Comparison of ENCODE assay signal across 12 mouse cellular contexts in genomic region chr12:12063910-12064309, GRCm38 (mm10).
DNase-seq lines count a peak whose midpoint lies in the region; ATAC-seq lines count a peak whose summit lies in the region.
"Had no signal": no experiment of that assay in that cellular context is flagged by ENCODE, and none has a peak within 500 bp of the region (broad histone marks: within the 10 kb centered on the region; RNA-seq: fewer than 3 reads in every experiment).

No protein-coding gene starts in this region.

- DNase-seq in forebrain, embryonic 11.5 days (ENCODE audit: low spot score) = no peak
- DNase-seq in neural tube, embryonic 10.5 days (ENCODE audit: extremely low spot score, low spot score) = no peak
- peak; percentile 12 to 30 for DNase-seq in left cerebral cortex, postnatal 14 days (ENCODE audit: low spot score in 2 of 2)
- peak; percentile 3 for DNase-seq in right cerebral cortex, postnatal 4 days
- no peak for DNase-seq in testis, postnatal 10 days (ENCODE audit: low spot score)
- DNase-seq in thymus, postnatal 4 days = no peak
- DNase-seq: B cell, adult 2 months; kidney, postnatal 25 days; lung, postnatal 14 days; thymus, postnatal 14 days had no signal

- intact Hi-C loops in left cerebral cortex, postnatal 14 days (cut with DNase I) = no loop called here

- no peaks in the 10 kb centered on the region for H3K9me3 ChIP-seq in forebrain, embryonic 15.5 days
- no peaks in the 10 kb centered on the region for H3K9me3 ChIP-seq in forebrain, embryonic 11.5 days (ENCODE audit: control insufficient read depth, low read length)
- H3K9me3 ChIP-seq in neural tube, embryonic 12.5 days = no peaks in the 10 kb centered on the region

- WGBS in forebrain, embryonic 15.5 days = 77% methylated on average over 1 of the region's 1 CpGs
- WGBS in forebrain, embryonic 11.5 days = 83% methylated on average over 1 of the region's 1 CpGs
- WGBS in neural tube, embryonic 12.5 days = 46% methylated on average over 1 of the region's 1 CpGs

- no peaks in the 10 kb centered on the region for H3K36me3 ChIP-seq in forebrain, embryonic 15.5 days
- no peaks in the 10 kb centered on the region for H3K36me3 ChIP-seq in forebrain, embryonic 11.5 days (ENCODE audit: control insufficient read depth, insufficient read depth, low read length)
- no peaks in the 10 kb centered on the region for H3K36me3 ChIP-seq in neural tube, embryonic 12.5 days

- H3K4me2 ChIP-seq in forebrain, embryonic 15.5 days (replicated peaks) = no peak overlapping the region
- no peak overlapping the region for H3K4me2 ChIP-seq in forebrain, embryonic 11.5 days (ENCODE audit: low read depth, low read length, severe bottlenecking)
- no peak overlapping the region for H3K4me2 ChIP-seq in neural tube, embryonic 12.5 days (replicated peaks)

- no peaks in the 10 kb centered on the region for H3K27me3 ChIP-seq in forebrain, embryonic 15.5 days
- no peaks in the 10 kb centered on the region for H3K27me3 ChIP-seq in forebrain, embryonic 11.5 days (ENCODE audit: control insufficient read depth, insufficient read depth, low read length)
- H3K27me3 ChIP-seq in neural tube, embryonic 12.5 days (replicated peaks) = no peaks in the 10 kb centered on the region

- H3K27ac ChIP-seq in forebrain, embryonic 15.5 days (replicated peaks) = no peak overlapping the region
- no peak overlapping the region for H3K27ac ChIP-seq in forebrain, embryonic 11.5 days (ENCODE audit: low read depth, low read length)
- no peak overlapping the region for H3K27ac ChIP-seq in neural tube, embryonic 12.5 days

- H3K9ac ChIP-seq in forebrain, embryonic 15.5 days (replicated peaks) = no peak overlapping the region
- H3K9ac ChIP-seq in forebrain, embryonic 11.5 days (ENCODE audit: low read length) = no peak overlapping the region
- H3K9ac ChIP-seq in neural tube, embryonic 12.5 days = no peak overlapping the region

- peaks cover 3% of the 10 kb centered on the region for H3K4me1 ChIP-seq in forebrain, embryonic 15.5 days
- no peaks in the 10 kb centered on the region for H3K4me1 ChIP-seq in forebrain, embryonic 11.5 days (replicated peaks; ENCODE audit: control insufficient read depth, insufficient read depth, low read length)
- no peaks in the 10 kb centered on the region for H3K4me1 ChIP-seq in neural tube, embryonic 12.5 days

- no peak overlapping the region for H3K4me3 ChIP-seq in forebrain, embryonic 15.5 days
- no peak overlapping the region for H3K4me3 ChIP-seq in forebrain, embryonic 11.5 days (ENCODE audit: low read depth, low read length)
- no peak overlapping the region for H3K4me3 ChIP-seq in neural tube, embryonic 12.5 days

- ATAC-seq in forebrain, embryonic 15.5 days (replicated peaks) = 0 out of 2 replicates have a peak, but pooled peaks have one; percentile 41
- no peak for ATAC-seq in forebrain, embryonic 11.5 days (replicated peaks; ENCODE audit: low FRiP score)
- ATAC-seq in neural tube, embryonic 12.5 days (ENCODE audit: low FRiP score, low read depth) = 0 out of 2 replicates have a peak, but pooled peaks have one; percentile 41

Comparison
In these comparisons a context has a peak if more than half of its experiments do, and no peak if none do; other contexts are left out.
1. DNase-seq: peak in left cerebral cortex, postnatal 14 days (2 of 2) and right cerebral cortex, postnatal 4 days (single experiment); none in forebrain, embryonic 11.5 days (single experiment), neural tube, embryonic 10.5 days (single experiment), testis, postnatal 10 days (single experiment) and thymus, postnatal 4 days (single experiment).